Mouse (Mus musculus): ENCODE results near the gene Znrf2.

Gene Znrf2

DNA sequence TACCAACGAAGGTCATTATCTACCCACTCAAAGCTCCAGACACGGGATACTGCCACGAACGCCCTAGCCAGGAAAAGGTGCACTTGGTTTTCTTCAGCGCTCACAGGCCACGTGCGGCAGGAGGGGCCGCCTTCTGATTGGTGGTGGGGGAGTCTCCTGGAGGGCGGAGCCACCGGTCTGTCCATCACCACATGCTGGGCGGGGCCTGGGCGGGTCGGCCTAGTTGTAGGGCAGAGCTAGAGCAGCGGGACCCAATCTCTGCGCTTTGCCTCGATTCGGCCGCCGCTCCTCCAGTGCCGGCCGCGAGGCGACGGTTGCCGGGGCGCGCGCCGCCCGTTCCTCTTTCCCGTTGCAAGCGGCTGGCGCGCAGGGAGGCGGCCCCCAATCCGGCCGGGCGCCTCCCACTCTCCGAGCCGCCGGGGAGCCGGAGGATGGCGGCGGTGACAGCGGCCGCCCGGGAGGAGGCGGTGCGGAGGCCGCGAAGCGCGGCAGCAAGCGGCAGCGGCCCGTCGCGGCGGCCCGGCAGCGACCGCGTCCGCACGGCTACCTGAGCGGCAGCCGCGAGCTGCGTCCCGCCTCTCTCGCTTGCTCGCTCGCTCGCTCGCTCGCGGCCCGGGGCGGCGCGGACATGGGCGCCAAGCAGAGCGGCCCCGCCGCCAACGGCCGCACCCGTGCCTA is at the start of gene Znrf2:
Gene Znrf2 (plus strand): TSS at position 529 of the 678 bp plus-strand sequence.
- peak; percentile 98 to 99 for DNase-seq

DNA sequence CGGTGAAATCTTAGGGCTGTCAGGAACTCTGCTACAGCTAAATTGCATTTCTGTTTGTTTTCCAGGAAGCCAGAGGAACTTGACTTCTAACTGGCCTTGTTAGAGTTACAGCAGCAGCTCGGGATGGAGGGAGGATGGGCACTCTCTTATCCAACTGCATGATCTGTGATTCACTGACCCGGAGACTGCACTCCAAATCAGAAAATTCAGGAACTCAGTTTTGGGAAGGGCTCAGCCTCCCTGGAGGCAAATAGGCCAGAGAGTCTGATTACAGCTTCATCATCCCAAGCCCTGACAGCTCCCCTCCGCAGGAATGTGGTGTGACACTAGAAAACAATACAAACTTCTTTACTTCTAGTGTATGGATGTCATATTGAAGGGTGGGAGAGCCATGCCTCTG is 49.0 kb upstream of the Znrf2 start:
- no peak for DNase-seq

DNA sequence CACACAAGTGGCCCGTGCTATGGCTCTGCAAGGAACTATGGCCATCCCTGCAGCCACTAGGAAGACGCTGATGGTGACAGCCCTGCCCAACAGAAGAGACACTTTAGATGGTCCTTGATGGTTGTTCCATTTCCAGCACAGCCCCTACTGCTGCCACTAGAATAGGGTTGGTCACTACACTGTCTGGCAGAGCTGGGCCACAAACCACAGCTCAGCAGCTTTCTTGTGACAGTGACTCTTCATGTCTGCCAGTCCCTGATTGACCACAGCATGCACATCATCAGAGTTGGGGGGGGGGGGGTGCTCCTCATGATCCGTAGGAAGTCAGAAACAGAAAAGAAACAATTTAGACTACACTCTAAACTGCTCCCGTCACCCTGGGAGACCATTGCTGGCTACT is 46.0 kb upstream of the Znrf2 start:
- no peak for DNase-seq

DNA sequence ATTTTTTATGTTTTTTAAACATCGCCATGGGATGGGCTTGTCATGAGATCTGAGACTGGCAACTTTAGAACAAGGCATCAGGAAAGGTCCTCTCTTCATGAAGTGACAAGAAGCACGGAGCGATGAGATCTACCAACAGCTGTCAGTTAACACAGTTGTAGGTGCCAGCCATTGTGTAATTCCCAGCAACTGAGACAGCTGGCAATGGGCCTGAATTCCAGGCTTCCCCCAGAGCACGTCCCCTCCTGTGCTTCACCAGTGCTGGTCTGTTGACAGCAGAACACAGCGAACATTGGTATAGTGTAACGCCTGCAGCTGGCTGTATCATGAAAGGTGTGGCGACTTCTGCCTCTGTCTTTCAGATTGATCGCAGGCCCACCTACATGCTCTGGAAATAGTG is 45.5 kb upstream of the Znrf2 start:
- peak; percentile 20 to 40 for DNase-seq

DNA sequence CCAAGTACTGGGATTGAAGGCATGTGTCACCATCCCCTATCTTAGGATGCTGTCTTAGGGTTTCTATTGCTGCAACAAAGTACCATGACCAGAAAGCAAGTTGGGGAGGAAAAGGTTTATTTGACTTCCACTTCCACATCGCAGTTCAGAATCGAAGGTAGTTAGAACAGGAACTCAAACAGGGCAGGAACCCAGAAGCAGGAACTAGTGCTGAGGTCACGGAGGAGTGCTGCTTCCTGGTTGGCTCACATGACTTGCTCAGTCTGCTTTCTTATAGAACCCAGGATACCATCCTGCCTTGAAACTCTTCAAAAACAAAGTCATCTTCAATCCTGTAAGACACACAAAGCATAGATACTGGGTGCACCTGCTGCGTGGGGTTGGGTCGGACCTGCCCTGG is 44.6 kb upstream of the Znrf2 start:
- no peak for DNase-seq

DNA sequence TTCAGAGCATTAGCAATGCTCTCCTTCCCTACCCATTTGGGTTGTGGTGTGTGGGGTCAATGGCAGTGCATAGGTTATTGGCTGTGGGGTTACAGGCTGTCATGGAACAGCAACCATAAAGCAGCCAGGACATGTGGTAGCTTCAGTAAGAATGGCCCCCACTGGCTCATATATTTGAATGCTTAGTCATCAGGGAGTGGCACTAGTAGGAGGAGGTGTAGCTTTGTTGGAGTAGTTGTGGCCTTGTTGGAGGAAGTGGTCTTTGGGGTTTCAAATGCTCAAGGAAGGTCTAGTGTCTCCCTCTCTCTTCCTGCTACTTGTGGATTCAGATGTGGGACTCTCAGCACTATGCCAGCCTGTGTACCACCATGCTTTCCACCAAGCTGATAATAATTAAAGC is 41.0 kb upstream of the Znrf2 start:
- no peak for DNase-seq

DNA sequence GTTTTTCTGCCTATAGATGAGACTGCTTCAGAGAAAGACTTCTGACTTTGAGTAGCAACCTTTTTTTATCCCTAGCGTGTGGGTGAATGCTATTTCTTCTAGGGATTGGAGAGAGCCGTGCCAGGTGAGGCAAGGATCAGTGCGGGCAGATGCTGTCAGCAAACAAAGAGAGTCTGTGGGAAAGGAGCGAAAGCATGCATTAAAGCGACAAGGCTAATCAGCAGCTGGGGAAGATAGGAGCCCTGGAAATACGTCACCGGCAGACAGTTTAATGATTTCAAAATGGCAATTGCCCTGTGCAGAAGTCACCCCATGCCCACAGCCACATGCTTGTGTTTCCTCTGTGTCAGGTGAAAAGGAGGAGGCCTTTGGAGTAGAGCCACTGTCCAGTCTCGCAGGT is 39.1 kb upstream of the Znrf2 start:
- no peak for DNase-seq

DNA sequence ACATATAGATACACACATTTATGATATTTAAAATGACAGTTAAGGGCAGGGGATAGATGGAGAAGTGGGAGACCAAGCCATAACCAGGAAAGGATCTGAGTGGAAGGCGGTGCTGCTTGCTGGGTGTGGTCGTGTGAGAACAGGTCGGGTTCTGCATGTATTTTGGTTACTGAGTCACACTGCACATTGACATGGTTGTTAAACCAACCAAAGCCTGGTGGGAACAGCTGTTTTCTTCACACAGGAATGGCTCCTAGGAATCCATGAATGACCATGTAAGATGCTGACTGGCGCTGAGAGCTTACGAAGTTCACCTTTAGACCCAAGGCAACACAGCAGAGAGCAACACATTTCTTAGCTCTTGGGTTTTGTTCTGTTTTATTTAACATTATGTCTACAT is 36.7 kb upstream of the Znrf2 start:
- DNase-seq, result no peak

DNA sequence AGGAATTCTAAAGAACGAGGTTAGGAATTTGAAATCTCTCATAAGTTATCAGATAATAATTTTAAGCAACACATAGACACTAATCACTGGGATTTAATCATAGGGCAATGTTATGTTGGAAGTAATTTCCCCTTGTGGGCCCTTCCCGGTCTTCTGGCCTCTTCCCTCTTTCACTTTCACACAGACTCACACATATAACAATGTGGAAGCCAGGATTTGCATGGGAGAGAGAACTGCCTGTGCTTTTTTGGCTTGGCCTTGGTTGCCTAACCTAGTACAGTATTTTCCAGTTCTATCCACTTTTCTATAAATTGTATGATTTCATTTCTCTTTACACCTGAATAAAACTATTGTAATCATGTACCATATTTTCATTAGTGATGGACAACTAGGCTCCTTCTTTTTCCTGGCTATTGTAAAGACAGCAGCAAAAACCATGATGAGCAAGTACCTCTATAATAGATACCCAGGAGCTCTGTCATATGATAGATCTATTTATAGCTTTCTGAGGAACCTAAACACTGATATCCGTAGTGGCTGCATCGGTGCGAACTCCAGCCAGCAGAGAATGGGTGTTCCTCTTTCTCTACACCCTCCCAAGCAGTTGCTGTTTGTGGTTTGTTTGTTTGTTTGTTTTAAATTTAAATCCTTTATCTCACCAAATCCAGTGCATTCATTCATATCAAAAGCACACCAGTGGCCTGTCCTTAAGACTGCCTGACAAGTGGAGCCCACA is 36.0 kb upstream of the Znrf2 start:
- DNase-seq, result no peak

DNA sequence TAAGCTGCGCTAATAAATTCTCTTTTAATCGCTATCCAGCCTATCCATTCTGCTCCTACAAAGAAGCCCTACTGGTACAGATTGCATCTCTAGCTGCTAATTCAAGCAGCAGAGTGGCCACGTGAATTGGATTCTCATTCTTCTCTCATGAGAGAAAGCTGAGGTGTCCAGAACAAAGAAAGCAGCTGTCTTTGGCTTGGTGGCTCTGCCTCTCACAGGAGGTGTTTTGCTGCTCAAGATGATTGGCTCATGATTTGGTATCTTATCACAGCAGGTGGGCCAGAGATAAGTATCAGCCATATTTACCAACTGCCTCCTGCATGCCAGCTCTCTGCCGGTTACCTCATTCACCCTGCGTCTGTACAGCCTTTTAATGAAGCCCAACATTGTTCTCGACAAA is 34.8 kb upstream of the Znrf2 start:
- peak in 1 of 2 experiments; percentile 14 for DNase-seq

DNA sequence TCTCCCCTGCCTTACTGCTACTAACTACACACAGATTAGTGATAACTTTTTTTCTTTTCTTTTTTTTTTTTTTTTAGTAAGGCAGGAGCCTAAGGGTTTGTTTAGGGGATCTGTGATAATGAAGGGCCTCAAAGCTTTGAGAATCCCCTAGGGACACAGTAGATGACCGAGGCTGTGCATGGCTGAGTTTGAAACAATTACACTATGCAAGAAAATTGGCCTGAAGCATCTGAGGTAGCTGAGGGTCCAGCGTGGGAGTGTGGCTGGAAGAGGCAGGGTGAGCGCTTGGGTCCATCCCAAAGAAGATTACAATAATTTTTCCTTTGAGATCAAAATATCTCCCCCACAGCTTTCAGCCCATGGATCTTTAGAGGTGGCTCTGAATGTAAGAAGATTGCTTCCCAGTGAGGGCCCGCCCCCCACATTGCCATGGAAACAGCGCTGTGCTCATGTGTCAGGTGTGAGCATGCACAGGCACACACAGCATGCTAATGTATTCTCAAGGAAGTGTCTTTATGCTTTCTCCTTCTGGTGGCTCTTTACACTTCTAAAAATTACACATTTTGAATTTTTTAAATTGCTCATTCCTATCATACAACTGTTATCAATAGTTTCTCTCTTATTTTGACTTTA is 31.5 kb upstream of the Znrf2 start:
- DNase-seq, result no peak

DNA sequence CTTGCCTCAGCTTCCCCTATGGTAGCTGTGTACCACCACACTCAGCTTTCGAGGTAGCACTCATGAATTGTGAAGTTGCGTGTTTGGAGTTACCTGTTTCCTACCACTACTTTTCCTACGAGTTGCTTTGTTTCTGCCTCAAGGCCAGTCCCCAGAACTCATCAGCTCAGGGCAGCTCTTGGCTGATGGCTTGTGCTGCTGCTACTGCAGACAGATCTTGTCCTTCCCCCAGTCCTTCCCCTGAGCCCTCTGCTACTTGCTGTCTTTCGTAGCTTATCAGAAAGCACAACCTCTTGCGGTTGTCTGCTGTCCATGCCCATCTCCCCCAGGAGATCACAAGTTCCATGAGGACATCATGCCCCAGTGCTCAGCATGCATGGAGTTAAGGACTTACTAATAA is 29.9 kb upstream of the Znrf2 start:
- DNase-seq, result no peak

DNA sequence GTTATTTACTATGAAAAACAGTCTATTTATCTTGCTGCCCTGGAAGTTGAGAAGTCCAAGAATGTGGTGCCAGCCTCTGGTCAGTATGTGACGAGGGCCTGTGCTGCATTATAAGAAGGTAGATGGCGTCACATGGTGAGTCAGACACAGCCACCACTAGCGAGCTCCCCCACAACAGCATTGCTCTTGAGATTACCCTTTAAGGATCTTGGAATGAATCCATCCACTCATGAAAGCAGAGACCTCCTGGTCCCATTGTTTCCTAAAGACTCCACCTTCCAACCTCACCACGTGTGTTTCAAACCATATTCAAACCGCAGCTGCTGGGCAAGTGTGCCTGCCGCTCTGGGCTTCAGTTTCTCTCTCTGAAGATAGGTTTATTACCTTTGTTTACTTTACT is 28.2 kb upstream of the Znrf2 start:
- no peak for DNase-seq

DNA sequence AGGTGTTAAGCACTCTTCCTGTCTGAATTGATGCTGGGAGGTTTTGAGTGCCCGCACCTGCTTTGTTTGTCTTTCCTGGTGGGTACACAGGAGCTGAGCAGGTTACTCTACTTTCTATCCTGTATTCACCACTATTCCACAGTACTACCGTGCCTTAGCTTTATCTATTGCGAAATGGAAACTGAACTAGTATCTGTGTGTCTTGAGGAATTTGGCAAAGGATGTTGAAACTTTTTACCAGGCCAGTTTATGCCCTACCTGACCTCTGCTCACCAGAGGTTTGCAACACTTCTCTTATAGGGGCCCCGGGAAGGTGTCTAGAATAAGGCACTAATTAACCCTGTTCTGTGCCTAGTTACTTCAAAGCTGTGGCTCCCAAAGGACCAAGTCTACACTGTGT is 27.6 kb upstream of the Znrf2 start:
- no peak for DNase-seq

DNA sequence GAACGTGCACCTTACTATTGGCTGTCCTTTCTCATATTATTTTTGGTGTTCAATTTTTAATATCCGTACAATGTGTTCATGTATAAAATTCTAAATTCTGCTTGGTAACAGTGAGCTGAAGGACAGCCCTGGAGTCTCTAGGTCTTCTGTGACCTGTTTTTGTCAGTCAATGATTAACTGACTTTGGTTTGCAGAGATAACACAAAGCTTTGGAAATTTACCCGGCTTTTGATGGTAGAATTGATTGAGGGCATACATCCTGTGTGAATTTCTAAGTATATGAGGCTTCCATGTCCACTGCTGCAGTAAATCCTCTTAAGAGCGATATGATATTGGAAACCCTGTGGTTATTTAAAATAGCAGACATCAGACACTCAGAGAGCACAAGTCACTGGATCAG is 26.6 kb upstream of the Znrf2 start:
- DNase-seq, result no peak

DNA sequence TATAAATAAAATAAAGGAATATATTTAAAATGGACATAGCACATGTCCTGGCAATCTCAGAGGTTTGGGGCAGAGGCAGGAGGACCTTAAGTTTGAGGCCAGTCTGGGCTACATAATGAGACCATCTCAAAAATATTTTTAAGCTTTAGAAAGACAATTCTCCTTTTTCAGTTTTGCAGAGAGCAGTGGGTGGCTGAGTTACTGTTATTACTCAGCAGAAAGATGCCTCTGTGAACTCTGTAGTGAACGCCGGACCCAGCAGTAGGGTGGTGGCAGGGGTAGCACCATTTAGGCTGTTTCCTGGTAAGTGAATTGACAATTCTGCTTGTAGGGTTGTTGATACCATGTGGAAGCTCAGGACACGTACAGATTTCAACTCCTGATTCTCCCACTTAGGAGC is 22.9 kb upstream of the Znrf2 start:
- no peak for DNase-seq

DNA sequence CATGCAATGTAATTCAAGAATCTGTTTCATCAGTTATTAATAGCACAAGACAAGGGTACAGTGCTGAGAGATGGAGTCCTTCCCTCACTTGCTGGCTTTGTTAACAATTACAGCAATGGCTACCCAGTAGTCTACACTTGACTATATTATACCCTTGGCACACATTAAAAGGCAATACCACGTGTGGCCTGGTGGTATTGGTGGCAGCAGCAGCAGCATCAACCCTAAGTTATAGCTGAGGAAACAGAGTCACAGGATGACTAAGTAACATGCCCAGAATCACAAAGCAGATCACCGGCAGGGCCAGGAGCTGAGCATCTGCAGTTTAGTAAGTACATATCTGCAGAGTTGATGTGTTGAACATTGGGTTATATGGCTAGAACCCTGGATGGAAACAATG is 22.3 kb upstream of the Znrf2 start:
- DNase-seq, result no peak

DNA sequence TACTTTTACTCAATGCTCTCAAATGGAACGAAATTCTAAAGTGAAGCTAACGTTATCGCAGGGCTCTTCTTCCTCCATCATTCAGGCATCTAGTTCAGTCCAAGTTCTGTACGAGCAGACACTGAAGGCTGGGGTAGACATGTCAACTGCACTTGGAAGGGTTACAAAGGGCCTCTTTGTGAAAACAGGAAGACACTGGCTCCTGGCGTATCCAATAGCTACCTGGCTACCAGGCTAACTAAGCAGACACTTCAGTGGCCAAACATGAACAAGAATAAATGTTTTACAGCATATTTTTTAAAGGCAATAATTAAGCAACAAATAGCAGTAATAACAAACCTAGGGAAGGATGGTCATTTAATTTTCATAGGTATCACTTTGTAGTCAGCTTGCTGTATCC is 21.7 kb upstream of the Znrf2 start:
- no peak for DNase-seq

DNA sequence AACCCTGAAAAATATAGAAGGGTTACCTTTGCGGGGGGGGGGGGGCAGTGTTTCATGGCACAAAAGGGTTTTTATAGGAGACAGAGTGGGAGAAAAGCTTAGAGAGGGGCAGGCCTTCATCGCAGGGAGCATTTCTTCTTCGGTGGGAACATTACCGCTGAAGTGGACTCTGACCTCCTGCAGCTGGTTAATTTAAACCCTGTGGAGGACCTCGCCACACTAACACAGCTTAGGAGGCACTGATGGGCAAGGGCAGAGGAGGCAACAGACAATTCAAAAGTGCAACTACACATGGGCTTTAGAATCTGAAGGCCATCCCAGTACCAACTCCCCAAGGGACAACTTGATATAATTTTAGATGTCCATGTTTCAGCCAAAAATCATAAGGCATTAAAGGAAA is 20.7 kb upstream of the Znrf2 start:
- no peak for DNase-seq

DNA sequence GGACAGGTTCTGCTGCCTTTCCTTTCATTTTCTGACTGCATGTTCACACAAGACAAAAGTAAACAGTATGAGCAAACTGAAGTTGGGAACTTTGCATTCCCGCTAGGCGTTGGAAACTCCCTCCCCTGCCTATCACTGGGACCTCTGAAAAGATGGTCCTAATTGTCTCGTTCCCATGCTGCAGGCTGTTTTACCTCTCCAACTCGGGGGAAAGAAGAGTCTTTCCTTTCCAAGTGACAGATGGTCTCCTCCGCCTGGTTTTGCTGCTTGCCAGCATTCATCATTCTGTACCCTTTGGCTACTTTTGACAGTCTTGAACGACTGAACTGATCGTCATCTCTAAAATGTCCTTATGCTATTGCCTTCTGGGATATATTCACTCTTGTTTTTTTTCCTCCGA is 14.4 kb upstream of the Znrf2 start:
- DNase-seq, result peak; percentile 59 to 80

DNA sequence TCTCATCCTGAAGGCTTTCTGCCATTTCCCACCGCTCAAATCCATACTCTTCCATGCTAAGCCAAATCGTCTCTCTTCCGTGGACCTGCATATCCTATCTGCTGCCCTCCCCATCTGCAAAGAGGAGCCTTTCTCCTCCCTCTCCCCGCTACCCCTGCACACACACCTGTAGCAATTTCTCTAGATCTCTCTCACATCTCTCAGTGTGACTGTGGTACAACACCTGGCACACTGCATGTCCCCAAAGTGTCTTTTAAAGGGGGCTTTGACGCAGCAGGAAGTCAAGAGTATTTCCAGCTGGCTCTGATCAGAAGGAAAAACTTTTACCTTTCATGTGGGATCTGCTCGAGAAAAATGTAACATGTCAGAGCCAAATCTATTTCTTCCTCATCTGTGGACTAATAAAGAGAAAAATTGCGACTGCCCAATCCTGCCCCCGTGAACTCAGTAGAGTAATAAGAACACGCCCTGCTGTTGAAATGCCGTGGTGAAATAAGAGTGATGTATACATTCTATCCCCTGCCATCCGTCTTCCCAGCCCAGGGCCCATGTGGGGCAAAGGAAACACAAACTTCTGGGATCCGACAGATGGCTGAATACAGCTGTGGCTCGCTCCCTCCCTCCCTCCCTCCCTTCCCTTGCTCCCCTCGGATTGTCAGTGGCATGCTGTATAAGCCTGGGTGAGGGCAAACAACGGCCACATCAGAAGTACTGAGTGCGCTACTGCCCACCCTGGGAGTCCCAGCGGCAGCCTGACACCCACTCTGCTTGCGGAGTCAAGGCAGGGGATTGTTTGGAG is 12.5 kb upstream of the Znrf2 start:
- DNase-seq, result no peak

DNA sequence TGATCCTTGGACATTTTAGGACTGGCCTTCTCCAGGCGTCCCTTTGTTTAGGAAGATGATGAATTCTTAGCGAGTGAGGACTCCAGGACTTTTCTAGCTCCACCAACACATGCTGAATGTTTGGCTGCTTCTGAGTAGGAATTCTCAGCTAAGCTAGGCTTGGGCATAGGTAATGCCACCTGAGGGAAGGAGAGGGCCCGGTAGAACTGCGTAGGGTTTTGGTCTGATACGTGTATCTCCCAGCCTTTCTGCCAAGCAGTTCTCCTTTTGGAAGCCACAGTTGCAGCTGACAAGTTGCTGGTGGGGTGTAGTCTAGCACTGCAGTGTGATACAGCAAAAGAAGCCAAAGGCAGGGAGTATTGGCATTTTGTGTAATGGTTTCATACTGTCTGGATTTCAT is 10.9 kb upstream of the Znrf2 start:
- no peak for DNase-seq

DNA sequence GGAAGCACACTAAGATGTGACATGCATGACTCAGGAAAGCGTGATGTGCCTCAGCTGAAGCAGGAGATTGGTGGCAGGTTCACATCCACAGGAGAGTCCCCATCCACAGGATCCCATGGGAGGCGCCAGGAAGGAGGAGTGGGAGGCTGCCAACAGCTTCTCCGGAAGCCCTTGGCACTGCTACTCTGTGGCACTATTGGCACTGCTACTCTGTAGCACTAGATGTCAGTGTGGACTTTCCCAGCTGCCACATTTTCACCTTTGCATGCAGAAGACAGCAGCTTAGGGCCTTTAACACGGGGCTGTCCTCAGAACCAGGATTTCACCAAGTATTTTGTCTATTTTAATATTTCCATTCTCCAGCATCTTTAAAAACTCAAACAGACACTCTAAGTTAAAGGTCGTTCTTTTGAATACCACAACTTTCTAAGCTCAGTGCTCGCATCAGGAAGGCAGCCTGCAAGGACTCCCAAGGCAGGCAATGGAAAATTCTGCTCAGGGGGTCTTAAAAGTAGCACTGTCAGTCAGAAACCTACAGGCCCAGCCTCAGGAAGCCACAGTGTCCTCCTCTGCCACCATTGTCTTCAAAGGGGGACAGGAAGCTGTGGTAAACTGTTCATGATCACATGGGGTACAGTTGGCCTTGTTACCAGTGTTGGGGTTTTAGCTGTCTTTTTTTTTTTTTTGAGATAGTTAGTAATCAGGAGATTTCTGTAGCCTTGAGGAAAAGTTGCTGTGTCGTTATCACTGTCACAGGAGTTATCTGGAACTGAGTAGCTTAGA is 7.0 kb upstream of the Znrf2 start:
- peak; percentile 79 to 82 for DNase-seq
